Mouse (Mus musculus) gastrocnemius, adult 2 months (tissue): ENCODE measurements around the gene Sipa1. TPM values are rescaled to one million over a fixed set of nuclear protein-coding genes. Genes with fewer than 3 reads are reported as not detected.
"Not testable (repeated sequence)": the region's sequence is repeated elsewhere in the genome, so short reads cannot be mapped to it uniquely, and the experiment has no call there.

Experiments used
- DNase-seq: peaks from one replicate; pipeline ENCODE4 v3.0.0; 2022
- H3K27ac ChIP-seq: fragments of 200-600 bp; 2 replicates; pipeline ENCODE4 v1.8.1; 2022; ENCODE audit warnings: mild to moderate bottlenecking
- H3K4me3 ChIP-seq: fragments of 200-600 bp; 2 replicates; pipeline ENCODE4 v1.8.1; 2022; ENCODE audit warnings: mild to moderate bottlenecking, moderate library complexity
- CTCF ChIP-seq: fragments of 200-600 bp; IDR thresholded peaks from 2 replicates; pipeline ENCODE4 v1.8.1; 2022; ENCODE audit warnings: antibody characterized with exemption, mild to moderate bottlenecking, moderate library complexity
- intact Hi-C: fragments of 180-260 bp; cut with DNase I; formaldehyde crosslinking; loops from one replicate; pipeline ENCODE4 v1.15.1; 2025
- total RNA-seq, 2 experiments: library from RNA; stranded (reverse); gene quantifications; 2 replicates each; pipeline ENCODE4 v1.2.3; 2021

The Sipa1 gene
- total RNA-seq, 2 experiments from 2014 or later: 10.0 to 11.0 TPM

DNA sequence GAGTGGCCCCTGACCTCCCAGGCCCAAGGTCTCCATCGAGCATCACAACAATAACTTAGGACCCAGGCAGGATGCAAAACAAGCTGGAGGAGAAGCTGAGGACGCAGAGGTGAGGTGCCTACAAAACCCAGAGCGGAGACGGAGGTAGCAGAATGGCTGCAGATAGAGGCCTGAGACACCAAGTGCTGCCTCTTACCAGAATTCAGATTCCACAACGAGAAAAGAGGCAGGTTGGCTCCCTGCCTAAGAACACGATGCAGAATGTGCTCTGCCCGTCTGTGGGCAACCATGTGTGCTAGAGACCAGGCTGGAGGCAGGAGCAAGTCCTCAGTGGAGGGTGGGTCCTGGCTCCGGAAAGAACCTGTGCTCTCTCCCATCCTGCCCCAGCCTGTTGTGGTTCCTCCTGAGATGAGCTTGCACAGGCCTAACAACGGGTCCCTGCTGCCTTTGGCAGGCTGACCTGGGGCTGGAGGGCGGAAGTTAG lies 29.4 kb upstream of the Sipa1 start:
- no peak for TF ChIP-seq CTCF
- Histone ChIP-seq H3K27ac (peak overlapping the region; percentile 95), H3K4me3 (peak overlapping the region; percentile 82)
- DNase-seq: no peak
- intact Hi-C loops: no loop called here

GRCm38 (mm10) chr19:5692086-5692912 lies 28.8 kb upstream of the Sipa1 start:
- peak overlapping the region; percentile 95 for H3K27ac ChIP-seq
- intact Hi-C loops: no loop called here
- DNase-seq: peak; percentile 72
- H3K4me3 ChIP-seq: peak overlapping the region; percentile 82
- TF ChIP-seq CTCF: no peak

- no peak for DNase-seq
- no peak for TF ChIP-seq CTCF
- Histone ChIP-seq H3K27ac (peak overlapping the region; percentile 95), H3K4me3 (peak overlapping the region; percentile 82)
- intact Hi-C loops: loop anchor here (2.0 kb wide), 1 partner anchor 35 kb away; the partner anchor contains the start of gene Ehbp1l1
These were observed 28.1 kb upstream of the Sipa1 start for GRCm38 (mm10) chr19:5691601-5692000.

GRCm38 (mm10) chr19:5690343-5690735 lies 26.8 kb upstream of the Sipa1 start:
- TF ChIP-seq CTCF: no peak
- H3K27ac ChIP-seq: peak overlapping the region; percentile 95
- peak; percentile 55 for DNase-seq
- intact Hi-C loops: loop anchor here (2.0 kb wide), 1 partner anchor 36 kb away; the partner anchor contains the start of gene Ehbp1l1
- H3K4me3 ChIP-seq: peak overlapping the region; percentile 82

DNA sequence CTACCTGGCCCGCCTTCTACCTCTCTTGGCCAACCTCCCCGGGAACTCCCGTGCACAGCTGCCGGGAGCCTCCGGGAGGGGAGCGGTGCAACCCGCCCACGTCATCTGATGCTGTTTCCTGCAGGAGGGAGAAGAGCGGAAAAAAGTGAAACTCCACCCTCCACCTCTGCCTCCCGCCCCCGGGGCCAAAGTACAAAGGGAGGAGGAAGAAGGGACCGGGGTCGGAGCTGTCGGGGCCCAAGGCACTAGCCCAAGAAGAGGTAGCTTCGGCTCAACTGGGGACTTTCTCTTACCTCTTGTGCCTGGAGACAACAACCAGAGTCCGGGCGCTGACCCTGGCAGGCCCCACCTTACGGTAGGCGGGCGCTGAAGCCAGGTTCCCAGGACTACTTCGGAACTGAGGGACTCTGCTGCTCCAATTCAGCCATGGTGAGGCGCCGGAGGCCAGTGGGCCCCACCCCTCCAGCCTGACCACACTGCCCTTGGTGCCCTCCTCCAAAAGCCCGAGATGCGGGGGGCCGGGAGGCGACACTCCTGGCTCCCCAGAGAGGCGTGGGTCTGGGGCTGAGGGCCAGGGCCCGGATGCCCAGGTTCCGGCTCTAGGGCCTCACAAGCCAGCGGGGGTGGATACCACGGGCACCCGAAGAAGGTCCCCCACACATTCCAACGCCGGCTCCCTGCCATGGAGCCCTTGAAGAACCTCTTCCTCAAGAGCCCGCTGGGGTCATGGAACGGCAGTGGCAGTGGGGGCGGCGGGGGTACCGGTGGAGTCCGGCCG lies 26.2 kb upstream of the Sipa1 start:
- peak; percentile 91 for DNase-seq
- H3K27ac ChIP-seq: peak overlapping the region; percentile 95
- peak; percentile 11; the same call in 1 of the 2 replicates for TF ChIP-seq CTCF
- intact Hi-C loops: loop anchor here (2.0 kb wide), 2 partner anchors 37 to 79 kb away; partner anchors contain the start of genes Ehbp1l1 and Kat5
- H3K4me3 ChIP-seq: peak overlapping the region; percentile 82

- Histone ChIP-seq H3K4me3 (peak overlapping the region; percentile 82), H3K27ac (peak overlapping the region; percentile 95)
- no peak for TF ChIP-seq CTCF
- intact Hi-C loops: loop anchor here (2.0 kb wide), 1 partner anchor 78 kb away; the partner anchor contains the start of gene Kat5
- DNase-seq: no peak
These were observed 25.6 kb upstream of the Sipa1 start for GRCm38 (mm10) chr19:5689088-5689428.

DNA sequence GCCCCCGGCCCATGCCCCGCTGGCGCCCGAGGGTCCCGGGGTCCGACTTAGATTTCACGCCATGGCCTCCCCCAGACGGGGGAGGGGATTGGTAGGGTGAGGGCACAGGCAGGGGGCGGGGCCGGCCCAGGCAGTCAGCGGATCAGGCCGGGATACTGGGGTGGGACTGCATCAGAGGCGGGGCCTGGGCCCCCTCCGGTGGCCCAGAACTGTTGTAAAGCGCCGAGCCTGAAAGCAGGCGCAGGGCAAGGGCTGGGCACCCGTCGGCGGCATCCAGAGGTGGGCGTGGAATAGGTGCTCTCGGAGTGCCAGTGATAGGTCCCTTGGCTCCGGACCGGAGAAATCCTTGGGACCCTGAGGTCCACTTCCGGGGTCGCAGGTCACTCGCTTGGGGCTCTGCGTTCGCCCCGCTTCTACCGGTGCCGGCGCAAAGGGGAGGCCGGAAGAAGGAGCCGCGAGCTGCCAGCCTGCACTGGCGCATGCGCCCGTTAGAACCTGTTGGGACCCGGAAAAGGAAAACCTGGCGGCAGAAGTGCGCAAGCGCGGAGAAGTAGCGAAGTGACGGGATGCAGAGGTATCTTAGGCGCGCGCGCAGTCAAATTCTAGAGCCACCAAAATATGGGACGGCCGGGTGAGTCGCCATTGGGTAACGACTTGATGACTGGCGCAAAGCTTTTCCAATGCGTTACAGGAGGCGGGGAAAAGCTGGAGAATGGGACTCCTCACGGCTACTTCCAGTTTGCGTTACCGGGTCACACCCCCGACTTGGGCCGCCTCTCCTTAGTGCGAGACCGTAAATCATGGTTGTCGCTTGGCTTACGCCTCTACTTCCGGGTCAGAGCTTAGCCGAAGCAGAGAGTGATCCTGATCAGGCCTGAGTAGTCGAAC lies 24.9 kb upstream of the Sipa1 start, which contains the start of the genes Map3k11 and Pcnx3:
Gene Map3k11 (plus strand): TSS at position 543 of the 888 bp plus-strand sequence.
Gene Pcnx3 (minus strand): TSS at position 709 of the 888 bp plus-strand sequence.
- peak; percentile 98 for DNase-seq
- Histone ChIP-seq H3K27ac (peak within 1 kb of the TSS; percentile 95), H3K4me3 (peak within 1 kb of the TSS; percentile 82)
- intact Hi-C loops: loop anchor here (2.0 kb wide), 1 partner anchor 78 kb away; the partner anchor contains the start of gene Kat5
- peak; percentile 5; the same call in 1 of the 2 replicates for TF ChIP-seq CTCF

- Histone ChIP-seq H3K4me3 (peak overlapping the region; percentile 82), H3K27ac (peak overlapping the region; percentile 95)
- intact Hi-C loops: loop anchor here (2.0 kb wide), 1 partner anchor 77 kb away; the partner anchor contains the start of gene Kat5
- TF ChIP-seq CTCF: no peak
- DNase-seq: no peak
These were observed 24.2 kb upstream of the Sipa1 start for GRCm38 (mm10) chr19:5687738-5688137.

DNA sequence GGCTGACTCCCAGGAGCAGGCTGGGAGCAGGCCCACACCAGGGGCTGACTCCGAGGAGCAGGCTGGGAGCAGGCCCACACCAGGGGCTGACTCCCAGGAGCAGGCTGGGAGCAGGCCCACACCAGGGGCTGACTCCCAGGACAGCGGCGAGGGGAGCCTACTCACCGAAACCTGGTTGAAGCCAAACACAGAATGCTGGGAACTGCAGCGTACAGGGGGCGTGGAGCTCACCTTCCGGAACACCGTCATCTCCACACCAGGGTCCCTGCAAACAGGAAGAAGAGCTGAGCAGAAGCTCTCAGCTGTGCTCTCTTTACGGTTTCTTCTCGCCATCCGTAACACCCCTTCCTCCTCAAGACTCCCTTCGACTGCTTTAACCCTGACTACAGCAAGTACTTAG lies 23.4 kb upstream of the Sipa1 start:
- H3K4me3 ChIP-seq, DNase-seq, intact Hi-C loops, H3K27ac ChIP-seq: not testable (repeated sequence)

DNA sequence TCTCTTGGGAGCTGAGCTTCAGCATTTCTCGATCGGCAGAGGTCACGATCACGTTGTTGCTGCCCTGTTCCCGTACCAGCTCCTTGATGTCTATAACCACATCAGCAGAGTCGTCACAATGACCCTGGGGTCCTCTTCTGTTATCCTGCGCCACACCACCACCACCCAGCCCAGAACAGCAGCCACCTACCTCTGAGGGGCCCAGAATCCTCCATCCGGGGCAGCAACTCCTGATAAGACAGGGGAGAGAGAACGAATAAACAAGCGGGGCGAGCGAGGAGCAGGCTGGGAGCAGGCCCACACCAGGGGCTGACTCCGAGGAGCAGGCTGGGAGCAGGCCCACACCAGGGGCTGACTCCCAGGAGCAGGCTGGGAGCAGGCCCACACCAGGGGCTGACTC lies 22.9 kb upstream of the Sipa1 start:
- no peak for DNase-seq
- Histone ChIP-seq H3K4me3 (no peak overlapping the region), H3K27ac (no peak overlapping the region)
- intact Hi-C loops: no loop called here
- TF ChIP-seq CTCF: no peak

DNA sequence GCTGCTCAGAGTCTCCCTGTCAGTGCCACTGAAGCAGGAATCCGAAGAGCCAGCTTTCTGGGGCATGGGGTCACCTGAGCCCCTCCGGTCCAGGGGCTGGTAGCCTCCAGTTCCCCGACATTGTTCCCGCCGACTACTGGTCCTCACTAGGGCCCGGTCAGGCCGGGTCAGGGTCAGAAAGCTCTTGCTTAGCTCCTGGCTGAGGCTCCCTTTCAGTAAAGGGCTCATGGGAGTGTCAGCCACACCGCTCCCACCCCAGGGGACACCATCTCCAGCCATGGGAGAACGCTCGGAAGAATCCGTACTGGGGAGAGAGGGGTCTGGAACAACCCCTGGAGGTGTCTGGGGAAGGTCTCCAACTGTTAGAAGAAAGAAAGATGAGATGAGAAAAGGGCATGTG lies 22.4 kb upstream of the Sipa1 start:
- no peak for TF ChIP-seq CTCF
- Histone ChIP-seq H3K4me3 (no peak overlapping the region), H3K27ac (no peak overlapping the region)
- DNase-seq: no peak
- intact Hi-C loops: no loop called here

DNA sequence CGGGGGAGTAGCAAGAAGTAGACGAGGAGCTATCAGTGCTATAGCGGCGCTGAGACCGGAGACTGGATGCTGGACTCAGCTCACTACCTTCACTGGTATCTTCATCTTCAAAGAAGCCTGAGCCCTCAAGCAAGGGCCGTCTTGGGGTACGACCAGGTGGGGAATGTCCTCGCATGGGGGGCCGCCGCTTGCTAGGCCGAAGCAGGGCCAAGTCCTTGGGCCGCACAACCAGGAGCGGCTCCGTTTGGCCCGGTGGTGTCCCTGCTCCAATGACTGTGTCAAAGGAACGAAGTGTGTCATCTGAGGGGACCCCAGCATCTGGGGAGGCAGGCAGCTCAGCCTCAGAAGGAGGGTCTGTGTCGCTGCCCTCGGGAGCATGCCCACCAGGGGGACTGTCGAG lies 21.9 kb upstream of the Sipa1 start:
- intact Hi-C loops: no loop called here
- DNase-seq: no peak
- Histone ChIP-seq H3K4me3 (no peak overlapping the region), H3K27ac (no peak overlapping the region)
- TF ChIP-seq CTCF: no peak
